Mouse (Mus musculus) CD4-positive, CD25-positive, alpha-beta regulatory T cell, adult 9 weeks (primary cell): ENCODE results near the gene Olfr894. TPM values are rescaled to one million over a fixed set of nuclear protein-coding genes. Genes with fewer than 3 reads are reported as not detected.

Experiments
- polyA plus RNA-seq: library from polyadenylated mRNA; unstranded; fragments of 100-300 nt; shearing (Covaris generic); gene quantifications from one replicate; pipeline ENCODE4 v1.2.1, GENCODE M21; 2017

The Olfr894 gene
- polyA plus RNA-seq = not detected

GRCm38 (mm10) chr9:38217755-38218154 lies at the start of gene Olfr894:
TSS of gene Olfr894 (plus strand) at chr9:38218055.

GRCm38 (mm10) chr9:38180721-38181120 lies 37.1 kb upstream of the Olfr894 start, which contains the start of gene Olfr891:
TSS of gene Olfr891 (minus strand) at chr9:38180821.

GRCm38 (mm10) chr9:38208065-38208464 lies 9.8 kb upstream of the Olfr894 start, which contains the start of gene Olfr893:
TSS of gene Olfr893 (plus strand) at chr9:38208365.

GRCm38 (mm10) chr9:38252474-38252873 lies 34.6 kb downstream of the Olfr894 start, which contains the start of gene Olfr143:
TSS of gene Olfr143 (plus strand) at chr9:38252774.

GRCm38 (mm10) chr9:38267551-38267950 lies 49.7 kb downstream of the Olfr894 start, which contains the start of gene Olfr895:
TSS of gene Olfr895 (plus strand) at chr9:38267851.

Other genes starting within 250 kb of the Olfr894 start
- gene Olfr881, start 226.2 kb upstream of the Olfr894 start, polyA plus RNA-seq = 0.06 TPM
- not detected for gene Olfr883, start 192.2 kb upstream of the Olfr894 start, polyA plus RNA-seq
- gene Olfr884, start 171.5 kb upstream of the Olfr894 start, polyA plus RNA-seq = not detected
- not detected for gene Olfr885, start 156.7 kb upstream of the Olfr894 start, polyA plus RNA-seq
- not detected for gene Olfr887, start 134.0 kb upstream of the Olfr894 start, polyA plus RNA-seq
- not detected for gene Olfr888, start 109.9 kb upstream of the Olfr894 start, polyA plus RNA-seq
- gene Olfr889, start 102.9 kb upstream of the Olfr894 start, polyA plus RNA-seq = not detected
- 0.10 TPM for gene Olfr890, start 75.5 kb upstream of the Olfr894 start, polyA plus RNA-seq
- gene Olfr891, start 37.2 kb upstream of the Olfr894 start, polyA plus RNA-seq = not detected
- not detected for gene Olfr893, start 9.7 kb upstream of the Olfr894 start, polyA plus RNA-seq
- not detected for gene Olfr143, start 34.7 kb downstream of the Olfr894 start, polyA plus RNA-seq
- gene Olfr895, start 49.8 kb downstream of the Olfr894 start, polyA plus RNA-seq = not detected
- gene Olfr896-ps1, start 73.1 kb downstream of the Olfr894 start, polyA plus RNA-seq = not detected
- not detected for gene Olfr25, start 111.0 kb downstream of the Olfr894 start, polyA plus RNA-seq
- gene Olfr898, start 130.4 kb downstream of the Olfr894 start, polyA plus RNA-seq = not detected
- not detected for gene Olfr250, start 148.8 kb downstream of the Olfr894 start, polyA plus RNA-seq
- gene Olfr251, start 159.0 kb downstream of the Olfr894 start, polyA plus RNA-seq = not detected
- gene Olfr147, start 183.6 kb downstream of the Olfr894 start, polyA plus RNA-seq = not detected
- 0.20 TPM for gene Olfr901, start 211.4 kb downstream of the Olfr894 start, polyA plus RNA-seq
- gene Olfr902, start 229.6 kb downstream of the Olfr894 start, polyA plus RNA-seq = not detected
- not detected for gene Olfr904, start 245.1 kb downstream of the Olfr894 start, polyA plus RNA-seq